Mouse (Mus musculus): ENCODE measurements at regions not wholly inside any gene's neighbourhood (a gene's known extent, or its start where the extent isn't known, plus 50 kb on each side); places are given as distances from the start of the nearest gene placed in this dataset.

DNA sequence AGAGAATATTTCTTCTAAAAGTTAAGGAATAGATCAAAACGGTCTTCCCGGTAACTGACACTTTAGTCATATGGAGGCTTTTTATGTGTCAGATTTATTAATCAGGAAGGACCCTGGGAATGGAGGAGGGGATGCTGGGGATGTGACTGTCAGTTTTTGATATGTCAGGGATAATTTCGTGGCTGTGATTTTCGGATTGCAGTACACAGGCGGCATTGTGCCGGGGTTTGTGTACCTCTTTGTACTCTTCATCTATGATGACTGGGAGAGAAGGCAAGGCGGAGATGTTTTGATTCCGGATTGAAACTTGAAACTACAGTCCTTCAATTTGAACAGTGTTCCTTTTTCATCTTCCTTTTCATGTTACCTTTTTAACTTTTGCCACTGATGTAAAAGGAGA, 344.2 kb downstream of the Mdfic start:
- Histone ChIP-seq H3K4me3 (ENCODE audit: insufficient read depth, low read depth, low read length) (no peak overlapping the region), H3K27ac (ENCODE audit: insufficient read depth, low read depth, low read length) (no peak overlapping the region), H3K4me1 (ENCODE audit: control insufficient read depth, insufficient read depth, low read length) (no peaks in the 10 kb centered on the region), H3K36me3 (ENCODE audit: control insufficient read depth, insufficient read depth, low read length) (no peaks in the 10 kb centered on the region), H3K27me3 (replicated peaks; ENCODE audit: control insufficient read depth, insufficient read depth, low read length) (no peaks in the 10 kb centered on the region)
- TF ChIP-seq CTCF (conservative IDR thresholded peaks at IDR 0.05; ENCODE audit: insufficient read depth, insufficient read length, low read depth, low read length) = no peak
- no peak for TF ChIP-seq POLR2A (IDR thresholded peaks at IDR 0.05; ENCODE audit: low read depth, low read length)
- no peak for DNase-seq
- WGBS = 84% methylated on average over 8 of the region's 8 CpGs

DNA sequence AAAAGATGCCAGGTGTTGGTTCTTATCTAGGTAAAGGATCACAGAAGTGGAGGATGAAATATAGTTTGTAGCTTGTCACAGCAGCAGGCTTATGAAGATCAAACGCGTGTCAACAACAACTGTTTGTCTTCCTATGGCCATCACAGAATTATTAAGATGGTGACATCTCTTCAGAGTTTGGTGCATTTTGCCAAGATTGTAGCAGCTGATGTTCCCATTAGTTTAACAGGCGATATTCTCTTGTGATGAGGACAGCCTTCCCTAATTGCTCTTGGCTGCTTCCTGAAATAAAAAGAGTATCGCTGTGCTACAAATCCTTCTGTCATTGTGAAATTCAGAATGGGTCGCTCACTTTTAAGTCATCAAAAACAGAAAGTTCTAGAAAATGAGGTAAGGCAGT, 344.7 kb downstream of the Mdfic start:
- WGBS = 77% methylated on average over 5 of the region's 5 CpGs
- no peak overlapping the region for H3K27ac ChIP-seq (ENCODE audit: insufficient read depth, low read depth, low read length)
- H3K4me3 ChIP-seq (ENCODE audit: insufficient read depth, low read depth, low read length) = no peak overlapping the region
- TF ChIP-seq POLR2A (IDR thresholded peaks at IDR 0.05; ENCODE audit: low read depth, low read length) (no peak), CTCF (conservative IDR thresholded peaks at IDR 0.05; ENCODE audit: insufficient read depth, insufficient read length, low read depth, low read length) (no peak)
- H3K4me1 ChIP-seq (ENCODE audit: control insufficient read depth, insufficient read depth, low read length) = no peaks in the 10 kb centered on the region
- H3K27me3 ChIP-seq (replicated peaks; ENCODE audit: control insufficient read depth, insufficient read depth, low read length) = no peaks in the 10 kb centered on the region
- no peaks in the 10 kb centered on the region for H3K36me3 ChIP-seq (ENCODE audit: control insufficient read depth, insufficient read depth, low read length)
- no peak for DNase-seq

DNA sequence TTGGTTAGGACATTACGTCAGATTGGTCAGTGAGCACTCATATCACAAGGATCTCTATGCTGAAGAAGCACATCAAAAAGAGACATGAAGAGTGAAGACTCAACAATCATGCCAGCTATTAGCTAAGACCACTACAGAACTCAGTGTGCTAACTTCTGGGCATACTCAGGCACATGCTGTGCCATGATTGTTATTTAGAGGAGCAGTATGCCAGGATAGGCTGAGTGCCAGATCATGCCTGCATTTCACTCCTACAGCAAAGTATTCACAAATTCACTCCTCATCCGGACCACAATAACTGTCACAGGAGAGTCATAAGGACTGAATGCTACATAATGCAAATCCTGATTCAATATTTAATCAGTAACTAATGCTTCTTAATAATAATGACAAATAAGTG, 355.8 kb downstream of the Mdfic start:
- Histone ChIP-seq H3K36me3 (ENCODE audit: control insufficient read depth, insufficient read depth, low read length) (no peaks in the 10 kb centered on the region), H3K4me3 (ENCODE audit: insufficient read depth, low read depth, low read length) (no peak overlapping the region), H3K27me3 (replicated peaks; ENCODE audit: control insufficient read depth, insufficient read depth, low read length) (no peaks in the 10 kb centered on the region), H3K4me1 (ENCODE audit: control insufficient read depth, insufficient read depth, low read length) (no peaks in the 10 kb centered on the region), H3K27ac (ENCODE audit: insufficient read depth, low read depth, low read length) (no peak overlapping the region)
- DNase-seq = no peak
- TF ChIP-seq CTCF (conservative IDR thresholded peaks at IDR 0.05; ENCODE audit: insufficient read depth, insufficient read length, low read depth, low read length) (no peak), POLR2A (IDR thresholded peaks at IDR 0.05; ENCODE audit: low read depth, low read length) (no peak)
- WGBS = 88% methylated on average over 2 of the region's 2 CpGs

DNA sequence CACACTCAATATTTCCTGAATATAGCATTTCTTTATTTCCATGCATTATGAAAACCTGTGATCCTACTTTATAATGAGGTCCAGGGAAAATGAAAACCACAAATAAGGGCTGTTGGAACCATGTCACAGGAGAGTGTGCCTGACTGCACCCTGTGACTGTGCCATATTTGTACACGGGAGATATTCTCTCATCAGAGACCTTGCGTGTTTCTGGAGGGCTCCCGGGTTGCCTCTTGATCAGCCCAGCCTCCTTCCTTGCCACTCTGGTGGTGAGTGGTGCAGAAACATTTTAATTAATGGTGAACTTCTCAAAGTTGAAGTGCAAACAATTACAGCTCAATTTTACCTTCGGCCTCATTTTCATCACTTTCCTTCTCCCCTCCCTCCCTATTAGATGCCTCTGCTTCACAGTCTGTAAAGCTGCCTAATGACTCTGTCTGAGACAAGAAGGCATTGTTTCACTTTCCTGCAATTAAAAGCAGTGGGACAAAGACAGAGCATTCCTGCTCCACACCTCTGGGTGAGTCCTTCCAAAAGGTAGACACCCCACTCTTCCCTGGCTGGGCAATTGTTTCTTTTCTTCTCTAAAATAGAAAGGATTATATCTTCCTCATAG, 356.8 kb downstream of the Mdfic start:
- H3K27me3 ChIP-seq (replicated peaks; ENCODE audit: control insufficient read depth, insufficient read depth, low read length) = no peaks in the 10 kb centered on the region
- no peak overlapping the region for H3K4me3 ChIP-seq (ENCODE audit: insufficient read depth, low read depth, low read length)
- no peaks in the 10 kb centered on the region for H3K36me3 ChIP-seq (ENCODE audit: control insufficient read depth, insufficient read depth, low read length)
- no peak for DNase-seq
- TF ChIP-seq POLR2A (IDR thresholded peaks at IDR 0.05; ENCODE audit: low read depth, low read length) (no peak), CTCF (conservative IDR thresholded peaks at IDR 0.05; ENCODE audit: insufficient read depth, insufficient read length, low read depth, low read length) (no peak)
- no peaks in the 10 kb centered on the region for H3K4me1 ChIP-seq (ENCODE audit: control insufficient read depth, insufficient read depth, low read length)
- H3K27ac ChIP-seq (ENCODE audit: insufficient read depth, low read depth, low read length) = no peak overlapping the region
- 54% methylated on average over 4 of the region's 4 CpGs for WGBS

DNA sequence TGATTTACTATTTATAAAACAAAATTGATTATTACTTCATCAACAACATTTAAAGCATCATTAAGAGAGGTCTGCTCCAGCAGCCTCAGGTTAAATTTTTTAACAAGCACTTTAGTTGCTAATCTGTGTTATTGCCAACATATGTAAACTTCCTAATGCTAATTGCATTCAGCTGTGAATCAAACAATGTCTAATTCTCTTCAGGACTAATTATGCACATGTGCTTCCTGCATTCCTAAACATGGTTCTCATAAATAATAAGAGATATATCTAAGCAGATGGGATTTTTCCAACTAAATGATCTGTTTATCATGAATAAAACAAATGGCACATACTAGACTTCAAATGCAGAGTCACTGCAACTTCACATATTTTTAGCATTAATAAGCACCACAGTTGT, 357.5 kb downstream of the Mdfic start:
- Histone ChIP-seq H3K27ac (ENCODE audit: insufficient read depth, low read depth, low read length) (no peak overlapping the region), H3K4me1 (ENCODE audit: control insufficient read depth, insufficient read depth, low read length) (no peaks in the 10 kb centered on the region), H3K27me3 (replicated peaks; ENCODE audit: control insufficient read depth, insufficient read depth, low read length) (no peaks in the 10 kb centered on the region), H3K4me3 (ENCODE audit: insufficient read depth, low read depth, low read length) (no peak overlapping the region), H3K36me3 (ENCODE audit: control insufficient read depth, insufficient read depth, low read length) (no peaks in the 10 kb centered on the region)
- TF ChIP-seq POLR2A (IDR thresholded peaks at IDR 0.05; ENCODE audit: low read depth, low read length) = no peak
- no peak for TF ChIP-seq CTCF (conservative IDR thresholded peaks at IDR 0.05; ENCODE audit: insufficient read depth, insufficient read length, low read depth, low read length)
- no peak for DNase-seq

DNA sequence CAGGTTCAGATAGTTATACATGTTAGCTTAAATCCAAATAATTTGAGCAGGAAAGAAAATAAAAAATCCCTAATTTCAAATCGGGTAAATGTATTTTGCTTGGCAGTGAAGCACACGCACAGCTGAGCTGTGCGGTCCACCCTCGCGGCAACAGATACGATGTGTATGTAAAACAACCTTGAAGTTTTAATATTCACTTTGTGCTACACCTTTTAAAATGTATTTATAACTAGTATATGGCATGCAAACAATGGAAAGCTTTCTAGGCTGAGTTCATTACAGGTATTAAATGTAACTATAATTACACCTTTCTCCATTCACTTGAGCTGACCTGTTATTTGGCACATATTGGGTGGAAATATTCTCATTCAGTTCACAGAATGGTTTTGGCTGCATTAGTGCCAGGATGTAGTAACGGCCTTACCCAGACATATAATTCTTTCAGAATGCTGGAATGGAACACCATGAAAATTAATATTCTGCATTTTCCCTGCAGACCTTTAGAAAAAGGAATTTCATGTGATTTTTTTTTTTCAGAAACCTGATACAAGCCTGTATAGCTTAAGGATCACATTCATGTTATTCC, 366.6 kb downstream of the Mdfic start:
- Histone ChIP-seq H3K27ac (ENCODE audit: insufficient read depth, low read depth, low read length) (no peak overlapping the region), H3K4me1 (ENCODE audit: control insufficient read depth, insufficient read depth, low read length) (no peaks in the 10 kb centered on the region), H3K27me3 (replicated peaks; ENCODE audit: control insufficient read depth, insufficient read depth, low read length) (no peaks in the 10 kb centered on the region), H3K36me3 (ENCODE audit: control insufficient read depth, insufficient read depth, low read length) (no peaks in the 10 kb centered on the region), H3K4me3 (ENCODE audit: insufficient read depth, low read depth, low read length) (no peak overlapping the region)
- no peak for TF ChIP-seq CTCF (conservative IDR thresholded peaks at IDR 0.05; ENCODE audit: insufficient read depth, insufficient read length, low read depth, low read length)
- TF ChIP-seq POLR2A (IDR thresholded peaks at IDR 0.05; ENCODE audit: low read depth, low read length) = no peak
- WGBS = 83% methylated on average over 7 of the region's 7 CpGs
- no peak for DNase-seq

DNA sequence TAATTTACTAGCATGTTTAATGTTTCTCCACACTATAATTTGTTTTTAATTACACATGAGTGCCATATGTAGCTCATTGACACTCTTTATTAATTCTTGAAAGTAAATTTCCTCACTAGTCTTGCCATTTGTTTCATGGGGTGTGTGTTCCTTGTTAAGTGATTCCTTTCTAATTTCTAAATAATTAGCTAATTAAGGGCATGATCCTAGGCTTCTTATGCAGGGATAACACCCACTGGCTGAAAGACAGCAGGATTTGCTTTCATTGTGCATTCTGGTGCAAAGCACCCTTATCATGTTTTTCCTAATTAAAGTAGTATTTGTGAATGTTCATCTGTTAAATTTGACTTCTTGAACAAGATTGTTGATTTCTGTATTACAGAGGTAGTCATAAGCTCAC, 378.3 kb downstream of the Mdfic start:
- Histone ChIP-seq H3K27me3 (replicated peaks; ENCODE audit: control insufficient read depth, insufficient read depth, low read length) (no peaks in the 10 kb centered on the region), H3K4me1 (ENCODE audit: control insufficient read depth, insufficient read depth, low read length) (no peaks in the 10 kb centered on the region), H3K36me3 (ENCODE audit: control insufficient read depth, insufficient read depth, low read length) (no peaks in the 10 kb centered on the region), H3K27ac (ENCODE audit: insufficient read depth, low read depth, low read length) (no peak overlapping the region), H3K4me3 (ENCODE audit: insufficient read depth, low read depth, low read length) (no peak overlapping the region)
- TF ChIP-seq POLR2A (IDR thresholded peaks at IDR 0.05; ENCODE audit: low read depth, low read length) = no peak
- no peak for TF ChIP-seq CTCF (conservative IDR thresholded peaks at IDR 0.05; ENCODE audit: insufficient read depth, insufficient read length, low read depth, low read length)
- DNase-seq = no peak

Measured in kidney, adult 2 months (tissue).